Mouse (Mus musculus) gastrocnemius, postnatal 14 days (tissue): ENCODE data around the gene Lsp1. TPM values are rescaled to one million over a fixed set of nuclear protein-coding genes. Genes with fewer than 3 reads are reported as not detected.
A peak's percentile ranks its signal among the peaks of the same experiment; 100 is the strongest.

ENCODE experiments used
- DNase-seq: peaks from one replicate; pipeline ENCODE4 v3.0.0; 2021; ENCODE audit warnings: mixed read lengths
- intact Hi-C: fragments of 180-260 bp; cut with DNase I; formaldehyde crosslinking; loops from one replicate; pipeline ENCODE4 v1.15.1; 2025; ENCODE audit warnings: low total_unique reads
- total RNA-seq, 2 experiments: library from RNA; stranded (reverse); gene quantifications; 2 replicates each; pipeline ENCODE4 v1.2.3; 2021

Lsp1 gene
- total RNA-seq, 2 experiments from 2014 or later = 22.2 to 35.0 TPM

GRCm38 (mm10) chr7:142442081-142442907 is 18.3 kb upstream of the Lsp1 start:
- DNase-seq = peak; percentile 58
- intact Hi-C loops = loop anchor here (5.0 kb wide), 1 partner anchor 55 kb away; the partner anchor contains the start of gene Tnnt3

GRCm38 (mm10) chr7:142442908-142443420 is 17.6 kb upstream of the Lsp1 start:
- no peak for DNase-seq
- intact Hi-C loops = loop anchor here (5.0 kb wide), 1 partner anchor 54 kb away; the partner anchor contains the start of gene Tnnt3

GRCm38 (mm10) chr7:142443474-142443873 is 17.1 kb upstream of the Lsp1 start:
- DNase-seq = peak; percentile 45
- intact Hi-C loops = loop anchor here (5.0 kb wide), 1 partner anchor 54 kb away; the partner anchor contains the start of gene Tnnt3

GRCm38 (mm10) chr7:142444171-142444570 is 16.4 kb upstream of the Lsp1 start:
- DNase-seq = no peak
- intact Hi-C loops = loop anchor here (5.0 kb wide), 1 partner anchor 53 kb away; the partner anchor contains the start of gene Tnnt3

- DNase-seq = no peak
- intact Hi-C loops = no loop called here
Measured at GRCm38 (mm10) chr7:142445324-142445723, 15.3 kb upstream of the Lsp1 start.

GRCm38 (mm10) chr7:142446264-142446663 is 14.3 kb upstream of the Lsp1 start:
- intact Hi-C loops = no loop called here
- no peak for DNase-seq

- DNase-seq = no peak
- intact Hi-C loops = no loop called here
Measured at GRCm38 (mm10) chr7:142449038-142449617, 11.5 kb upstream of the Lsp1 start.

- intact Hi-C loops = no loop called here
- no peak for DNase-seq
Measured at GRCm38 (mm10) chr7:142454706-142455105, 5.9 kb upstream of the Lsp1 start.

- no peak for DNase-seq
Measured at GRCm38 (mm10) chr7:142455251-142455650, 5.4 kb upstream of the Lsp1 start.

GRCm38 (mm10) chr7:142456806-142457205 is 3.8 kb upstream of the Lsp1 start:
- DNase-seq = no peak
- intact Hi-C loops = no loop called here

More at GRCm38 (mm10) chr7:142455251-142455650, 5.4 kb upstream of the Lsp1 start:
- intact Hi-C loops = no loop called here

GRCm38 (mm10) chr7:142457227-142457811 is 3.3 kb upstream of the Lsp1 start:
- no peak for DNase-seq
- intact Hi-C loops = no loop called here

GRCm38 (mm10) chr7:142458026-142458425 is 2.6 kb upstream of the Lsp1 start:
- intact Hi-C loops = no loop called here
- peak; percentile 2 for DNase-seq

GRCm38 (mm10) chr7:142458676-142459298 is 1.8 kb upstream of the Lsp1 start:
- DNase-seq = peak; percentile 1
- intact Hi-C loops = no loop called here

GRCm38 (mm10) chr7:142459299-142459691 is 1.3 kb upstream of the Lsp1 start:
- intact Hi-C loops = no loop called here

GRCm38 (mm10) chr7:142461446-142461845 is 837 bp downstream of the Lsp1 start:
- peak; percentile 5 for DNase-seq

More at GRCm38 (mm10) chr7:142459299-142459691, 1.3 kb upstream of the Lsp1 start:
- no peak for DNase-seq

GRCm38 (mm10) chr7:142462190-142462589 is 1.6 kb downstream of the Lsp1 start:
- DNase-seq = peak; percentile 78
- intact Hi-C loops = no loop called here

More at GRCm38 (mm10) chr7:142461446-142461845, 837 bp downstream of the Lsp1 start:
- intact Hi-C loops = no loop called here

GRCm38 (mm10) chr7:142462594-142463078 is 2.0 kb downstream of the Lsp1 start:
- DNase-seq = peak; percentile 9
- intact Hi-C loops = no loop called here

GRCm38 (mm10) chr7:142470171-142470691 is 9.6 kb downstream of the Lsp1 start:
- intact Hi-C loops = no loop called here
- DNase-seq = peak; percentile 6

GRCm38 (mm10) chr7:142470808-142471413 is 10.3 kb downstream of the Lsp1 start:
- intact Hi-C loops = no loop called here
- peak; percentile 83 for DNase-seq
